Mouse (Mus musculus): ENCODE measurements around the gene Per1. TPM values are rescaled to one million over a fixed set of nuclear protein-coding genes. Genes with fewer than 3 reads are reported as not detected.

The Per1 gene
- polyA plus RNA-seq, 1 experiment from 2014 or later = 9.0 TPM

DNA sequence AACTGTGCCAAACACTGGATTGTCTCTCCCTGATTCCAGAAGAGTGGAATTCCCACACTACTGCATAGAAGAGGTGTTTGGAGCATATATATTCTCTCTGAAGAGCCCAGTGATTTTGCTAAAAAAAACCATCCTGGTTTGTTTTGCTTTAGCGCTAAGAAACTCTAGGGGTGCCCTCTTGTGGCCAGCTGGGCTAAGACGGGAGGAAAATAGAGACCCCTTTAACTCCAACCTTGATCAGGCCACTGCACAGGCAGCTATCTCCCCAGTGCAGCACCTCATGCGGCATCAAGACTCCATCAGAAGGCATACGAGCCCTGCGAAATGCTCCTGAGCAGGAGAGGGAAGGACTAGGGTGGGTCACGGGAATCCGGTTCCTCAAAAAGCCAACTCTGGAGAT lies 55.4 kb downstream of the Per1 start:
- H3K9ac ChIP-seq = peak overlapping the region; percentile 61
- no peaks in the 10 kb centered on the region for H3K36me3 ChIP-seq
- no peak overlapping the region for H3K27ac ChIP-seq (replicated peaks)
- no peaks in the 10 kb centered on the region for H3K4me1 ChIP-seq
- WGBS = 7% methylated on average over 7 of the region's 7 CpGs
- H3K4me3 ChIP-seq = peak overlapping the region; percentile 27
- H3K4me2 ChIP-seq = peak overlapping the region; percentile 57
- no peaks in the 10 kb centered on the region for H3K9me3 ChIP-seq
- ATAC-seq (ENCODE audit: extremely low read depth, insufficient number of reproducible peaks, low FRiP score, low TSS enrichment) = no peak
- peaks cover 51% of the 10 kb centered on the region for H3K27me3 ChIP-seq (replicated peaks)

DNA sequence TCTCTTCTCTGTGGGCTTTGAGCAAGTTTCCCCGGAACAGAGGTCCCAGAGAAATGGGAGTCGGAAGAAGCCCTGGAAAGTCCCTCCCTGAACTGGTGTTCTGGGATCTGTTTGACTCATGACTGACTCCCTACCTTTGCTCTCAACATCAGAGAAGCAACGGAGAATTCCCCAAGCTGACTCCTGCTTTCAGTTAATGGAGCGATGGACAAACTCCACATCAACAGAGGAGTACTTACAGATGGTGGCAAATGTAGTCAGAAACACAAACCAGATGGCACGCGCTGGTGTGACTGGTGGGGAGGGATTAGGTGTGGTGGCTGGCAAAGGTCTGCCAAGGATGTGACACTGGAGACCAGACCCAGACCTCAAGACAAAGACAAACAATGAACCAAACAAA lies 56.0 kb downstream of the Per1 start:
- WGBS = 55% methylated on average over 6 of the region's 6 CpGs
- peak overlapping the region; percentile 27 for H3K4me3 ChIP-seq
- no peak overlapping the region for H3K27ac ChIP-seq (replicated peaks)
- ATAC-seq (ENCODE audit: extremely low read depth, insufficient number of reproducible peaks, low FRiP score, low TSS enrichment) = no peak
- peak overlapping the region; percentile 57 for H3K4me2 ChIP-seq
- peaks cover 55% of the 10 kb centered on the region for H3K27me3 ChIP-seq (replicated peaks)
- H3K36me3 ChIP-seq = no peaks in the 10 kb centered on the region
- H3K4me1 ChIP-seq = no peaks in the 10 kb centered on the region
- peak overlapping the region; percentile 61 for H3K9ac ChIP-seq
- H3K9me3 ChIP-seq = no peaks in the 10 kb centered on the region

DNA sequence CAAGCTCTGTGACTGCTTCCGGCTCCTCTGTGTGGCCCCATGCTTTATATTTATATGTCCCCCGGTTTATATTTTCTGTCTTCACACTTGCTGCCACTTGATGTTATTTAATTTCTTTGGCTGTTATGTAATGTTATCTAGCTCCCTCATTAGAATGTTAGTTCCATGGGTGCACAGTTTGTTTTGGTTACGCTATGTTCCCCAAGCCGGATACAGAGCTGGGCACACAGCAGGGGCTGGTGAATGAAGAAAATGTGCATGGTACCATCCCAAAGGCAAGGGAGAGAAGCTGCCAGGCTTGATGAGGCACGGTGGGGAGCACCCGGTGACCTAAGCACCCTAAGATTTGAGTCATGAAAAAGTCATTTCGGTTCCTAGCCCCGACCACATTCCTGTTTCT lies 58.8 kb downstream of the Per1 start:
- Histone ChIP-seq H3K36me3 (no peaks in the 10 kb centered on the region), H3K27me3 (replicated peaks) (peaks cover 83% of the 10 kb centered on the region), H3K27ac (replicated peaks) (no peak overlapping the region), H3K9ac (no peak overlapping the region), H3K4me1 (peaks cover 6% of the 10 kb centered on the region), H3K9me3 (no peaks in the 10 kb centered on the region), H3K4me3 (no peak overlapping the region), H3K4me2 (no peak overlapping the region)
- 82% methylated on average over 8 of the region's 8 CpGs for WGBS
- no peak for ATAC-seq (ENCODE audit: extremely low read depth, insufficient number of reproducible peaks, low FRiP score, low TSS enrichment)

DNA sequence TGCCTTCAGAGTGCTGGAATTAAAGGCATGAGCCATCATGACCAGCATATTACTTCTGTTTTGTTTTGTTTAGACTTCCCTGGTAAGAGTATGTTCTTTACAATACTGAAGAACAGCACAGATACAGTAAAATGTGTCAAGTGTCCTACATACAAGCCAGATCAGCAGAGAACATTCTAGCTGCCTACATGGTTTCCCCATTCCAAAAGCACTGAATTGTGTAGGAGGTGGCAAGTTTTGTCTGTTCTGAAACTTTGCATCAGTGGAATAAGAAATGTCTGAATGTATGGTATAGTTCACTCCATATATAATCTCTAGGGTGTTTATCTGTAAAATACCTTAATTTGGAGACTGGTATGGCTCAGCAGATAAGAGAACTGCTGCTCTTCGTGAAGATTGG lies 60.3 kb downstream of the Per1 start:
- no peak overlapping the region for H3K27ac ChIP-seq (replicated peaks)
- H3K4me1 ChIP-seq = peaks cover 6% of the 10 kb centered on the region
- no peak overlapping the region for H3K9ac ChIP-seq
- ATAC-seq (ENCODE audit: extremely low read depth, insufficient number of reproducible peaks, low FRiP score, low TSS enrichment) = no peak
- 32% methylated on average over 1 of the region's 1 CpGs for WGBS
- H3K36me3 ChIP-seq = no peaks in the 10 kb centered on the region
- H3K27me3 ChIP-seq (replicated peaks) = peaks cover 88% of the 10 kb centered on the region
- H3K9me3 ChIP-seq = no peaks in the 10 kb centered on the region
- no peak overlapping the region for H3K4me3 ChIP-seq
- H3K4me2 ChIP-seq = no peak overlapping the region

DNA sequence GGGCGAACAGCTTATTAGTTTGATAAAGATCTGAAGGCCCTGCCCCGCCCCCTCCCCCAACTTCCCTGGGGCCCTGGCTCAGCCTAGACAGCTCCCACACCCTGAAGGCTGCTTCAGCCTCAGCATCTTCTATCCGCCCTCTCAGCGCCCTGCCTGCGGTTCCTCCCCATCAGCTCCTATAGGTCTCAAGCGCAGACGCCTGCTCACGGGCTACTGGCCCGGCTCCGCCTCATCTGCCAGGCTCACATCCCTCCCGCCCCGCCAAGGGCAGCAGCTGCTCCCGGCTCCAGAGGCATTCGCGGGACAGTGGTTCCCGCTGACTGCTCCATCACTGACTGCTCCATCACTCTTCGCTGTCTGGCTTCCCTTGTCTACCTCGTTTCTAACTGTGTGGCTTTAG lies 61.8 kb downstream of the Per1 start, which contains the start of gene Alox12b:
TSS of gene Alox12b (plus strand) at position 190 of the 400 bp plus-strand sequence.
- H3K27me3 ChIP-seq (replicated peaks) = peaks cover 80% of the 10 kb centered on the region
- H3K27ac ChIP-seq (replicated peaks) = no peak within 1 kb of the TSS
- no peak for ATAC-seq (ENCODE audit: extremely low read depth, insufficient number of reproducible peaks, low FRiP score, low TSS enrichment)
- 3% methylated on average over 18 of the region's 18 CpGs for WGBS
- H3K4me1 ChIP-seq = peaks cover 6% of the 10 kb centered on the region
- no peak within 1 kb of the TSS for H3K9ac ChIP-seq
- H3K9me3 ChIP-seq = no peaks in the 10 kb centered on the region
- H3K4me2 ChIP-seq = peak within 1 kb of the TSS; percentile 44
- H3K4me3 ChIP-seq = peak within 1 kb of the TSS; percentile 21
- no peaks in the 10 kb centered on the region for H3K36me3 ChIP-seq

Other genes starting within 250 kb of the Per1 start
- 56.7 and 61.6 TPM in 2 replicates for gene Ndel1, start 223.4 kb upstream of the Per1 start, polyA plus RNA-seq (2015; fragmentation: Nextera tagmentation; extraction: Ambion mirVana)
- gene Rnf222, start 206.7 kb upstream of the Per1 start, polyA plus RNA-seq (2015; fragmentation: Nextera tagmentation; extraction: Ambion mirVana) = 0.14 and 0.15 TPM in 2 replicates
- 640 and 686 TPM in 2 replicates for gene Rpl26, start 193.6 kb upstream of the Per1 start, polyA plus RNA-seq (2015; fragmentation: Nextera tagmentation; extraction: Ambion mirVana)
- not detected in 2 replicates for gene Odf4, start 168.1 kb upstream of the Per1 start, polyA plus RNA-seq (2015; fragmentation: Nextera tagmentation; extraction: Ambion mirVana)
- gene Arhgef15, start 137.7 kb upstream of the Per1 start, polyA plus RNA-seq (2015; fragmentation: Nextera tagmentation; extraction: Ambion mirVana) = 11.2 and 11.5 TPM in 2 replicates
- 1.4 and 2.1 TPM in 2 replicates for gene Slc25a35, start 127.1 kb upstream of the Per1 start, polyA plus RNA-seq (2015; fragmentation: Nextera tagmentation; extraction: Ambion mirVana)
- 67.9 and 75.5 TPM in 2 replicates for gene Rangrf, start 120.0 kb upstream of the Per1 start, polyA plus RNA-seq (2015; fragmentation: Nextera tagmentation; extraction: Ambion mirVana)
- gene Pfas, start 86.8 kb upstream of the Per1 start, polyA plus RNA-seq (2015; fragmentation: Nextera tagmentation; extraction: Ambion mirVana) = 19.9 and 20.3 TPM in 2 replicates
- gene Ctc1, start 79.3 kb upstream of the Per1 start, polyA plus RNA-seq (2015; fragmentation: Nextera tagmentation; extraction: Ambion mirVana) = 45.0 and 49.8 TPM in 2 replicates
- gene Aurkb, start 49.6 kb upstream of the Per1 start, polyA plus RNA-seq (2015; fragmentation: Nextera tagmentation; extraction: Ambion mirVana) = 78.4 and 83.0 TPM in 2 replicates
- 9.7 and 10.3 TPM in 2 replicates for gene Borcs6, start 35.5 kb upstream of the Per1 start, polyA plus RNA-seq (2015; fragmentation: Nextera tagmentation; extraction: Ambion mirVana)
- 28.4 and 31.3 TPM in 2 replicates for gene Tmem107, start 24.4 kb upstream of the Per1 start, polyA plus RNA-seq (2015; fragmentation: Nextera tagmentation; extraction: Ambion mirVana)
- 79.5 and 82.1 TPM in 2 replicates for gene Vamp2, start 6.7 kb upstream of the Per1 start, polyA plus RNA-seq (2015; fragmentation: Nextera tagmentation; extraction: Ambion mirVana)
- 0.47 and 0.67 TPM in 2 replicates for gene Hes7, start 25.2 kb downstream of the Per1 start, polyA plus RNA-seq (2015; fragmentation: Nextera tagmentation; extraction: Ambion mirVana)
- 0.41 and 0.60 TPM in 2 replicates for gene 9130213A22Rik, start 27.4 kb downstream of the Per1 start, polyA plus RNA-seq (2015; fragmentation: Nextera tagmentation; extraction: Ambion mirVana)
- gene Aloxe3, start 30.7 kb downstream of the Per1 start, polyA plus RNA-seq (2015; fragmentation: Nextera tagmentation; extraction: Ambion mirVana) = 0.13 and 0.14 TPM in 2 replicates
- gene Alox12b, start 61.8 kb downstream of the Per1 start, polyA plus RNA-seq (2015; fragmentation: Nextera tagmentation; extraction: Ambion mirVana) = not detected in 2 replicates
- 1.1 and 1.5 TPM in 2 replicates for gene Alox8, start 102.6 kb downstream of the Per1 start, polyA plus RNA-seq (2015; fragmentation: Nextera tagmentation; extraction: Ambion mirVana)
- gene Gucy2e, start 141.8 kb downstream of the Per1 start, polyA plus RNA-seq (2015; fragmentation: Nextera tagmentation; extraction: Ambion mirVana) = 0.06 and 0.12 TPM in 2 replicates
- gene Cntrob, start 228.6 kb downstream of the Per1 start, polyA plus RNA-seq (2015; fragmentation: Nextera tagmentation; extraction: Ambion mirVana) = 13.7 and 15.3 TPM in 2 replicates
- gene Trappc1, start 228.8 kb downstream of the Per1 start, polyA plus RNA-seq (2015; fragmentation: Nextera tagmentation; extraction: Ambion mirVana) = 173 and 201 TPM in 2 replicates
- 0.48 and 0.85 TPM in 2 replicates for gene Kcnab3, start 231.0 kb downstream of the Per1 start, polyA plus RNA-seq (2015; fragmentation: Nextera tagmentation; extraction: Ambion mirVana)
- 6.2 and 8.3 TPM in 2 replicates for gene Rnf227, start 245.2 kb downstream of the Per1 start, polyA plus RNA-seq (2015; fragmentation: Nextera tagmentation; extraction: Ambion mirVana)

Data from heart, embryonic 13.5 days (tissue).